Mouse (Mus musculus) thymus, postnatal 14 days (tissue): Measurements from ENCODE around the gene Kalrn.
"Not testable (repeated sequence)": the region's sequence is repeated elsewhere in the genome, so short reads cannot be mapped to it uniquely, and the experiment has no call there.

Experiments used
- DNase-seq: peaks from one replicate; pipeline ENCODE4 v3.0.0; 2021

The Kalrn gene

GRCm38 (mm10) chr16:34093734-34094445, 479.4 kb downstream of the Kalrn start:
- peak; percentile 24 for DNase-seq

GRCm38 (mm10) chr16:34089528-34090095, 483.7 kb downstream of the Kalrn start:
- DNase-seq, result no peak

GRCm38 (mm10) chr16:34089022-34089421, 484.3 kb downstream of the Kalrn start:
- DNase-seq, result no peak

GRCm38 (mm10) chr16:34088331-34088730, 485.0 kb downstream of the Kalrn start:
- DNase-seq, result no peak

- DNase-seq, result no peak
These were observed 489.0 kb downstream of the Kalrn start for GRCm38 (mm10) chr16:34084135-34084920.

GRCm38 (mm10) chr16:34082494-34083469, 490.6 kb downstream of the Kalrn start:
- peak; percentile 7 for DNase-seq

- no peak for DNase-seq
These were observed 491.5 kb downstream of the Kalrn start for GRCm38 (mm10) chr16:34081683-34082438.

GRCm38 (mm10) chr16:34081314-34081682, 492.0 kb downstream of the Kalrn start:
- not testable (repeated sequence) for DNase-seq

GRCm38 (mm10) chr16:34080818-34081217, 492.5 kb downstream of the Kalrn start:
- no peak for DNase-seq

- no peak for DNase-seq
These were observed 493.8 kb downstream of the Kalrn start for GRCm38 (mm10) chr16:34079511-34079910.

GRCm38 (mm10) chr16:34078732-34079131, 494.6 kb downstream of the Kalrn start:
- no peak for DNase-seq

GRCm38 (mm10) chr16:34076101-34076500, 497.2 kb downstream of the Kalrn start:
- no peak for DNase-seq

GRCm38 (mm10) chr16:34073930-34074329, 499.4 kb downstream of the Kalrn start:
- DNase-seq, result no peak

GRCm38 (mm10) chr16:34072136-34072535, 501.2 kb downstream of the Kalrn start:
- DNase-seq, result no peak

GRCm38 (mm10) chr16:34071223-34071825, 502.0 kb downstream of the Kalrn start:
- no peak for DNase-seq

GRCm38 (mm10) chr16:34069481-34069880, 503.9 kb downstream of the Kalrn start:
- DNase-seq, result no peak

GRCm38 (mm10) chr16:34066922-34067321, 506.4 kb downstream of the Kalrn start:
- no peak for DNase-seq

GRCm38 (mm10) chr16:34066376-34066775, 507.0 kb downstream of the Kalrn start:
- no peak for DNase-seq

GRCm38 (mm10) chr16:34063313-34063712, 510.0 kb downstream of the Kalrn start:
- no peak for DNase-seq

GRCm38 (mm10) chr16:34061661-34062060, 511.7 kb downstream of the Kalrn start:
- DNase-seq, result no peak

- no peak for DNase-seq
These were observed 514.7 kb downstream of the Kalrn start for GRCm38 (mm10) chr16:34058611-34059010.
